Mouse (Mus musculus) MEL (cell line): ENCODE measurements at regions not wholly inside any gene's neighbourhood (a gene's known extent, or its start where the extent isn't known, plus 50 kb on each side); places are given as distances from the start of the nearest gene placed in this dataset.

Source experiments
- DNase-seq: peaks from one replicate; pipeline ENCODE4 v3.0.0; 2011; ENCODE audit warnings: low read depth, low spot score
- H3K27ac ChIP-seq: 2 replicates; pipeline ENCODE4 v1.5.1; 2012; ENCODE audit warnings: low read depth, mild to moderate bottlenecking, control low read depth, low read length, moderate library complexity; ENCODE audit not compliant: control insufficient read depth
- H3K27me3 ChIP-seq, 2 experiments: fragments of 150-350 bp in 1 of 2; sonication (generic) in 1 of 2; 2 replicates each; pipeline ENCODE4 v1.6.1; 2012; ENCODE audit warnings: low read length in 2 of 2, mild to moderate bottlenecking in 2 of 2, improper control_type of control experiment in 1 of 2, moderate library complexity in 1 of 2; ENCODE audit not compliant: insufficient read depth in 2 of 2, control insufficient read depth in 1 of 2
- H3K36me3 ChIP-seq, 2 experiments: 2 replicates each; pipeline ENCODE4 v1.6.1; 2012 to 2014; ENCODE audit warnings: low read length in 2 of 2, improper control_type of control experiment in 1 of 2, inconsistent platforms in 1 of 2, mild to moderate bottlenecking in 1 of 2; ENCODE audit not compliant: insufficient read depth in 2 of 2, control insufficient read depth in 1 of 2
- H3K4me1 ChIP-seq, 2 experiments: fragments of 150-350 bp in 1 of 2; sonication (generic) in 1 of 2; 2 replicates each; pipeline ENCODE4 v1.6.1; 2012; ENCODE audit warnings: low read length in 2 of 2, improper control_type of control experiment in 1 of 2, mild to moderate bottlenecking in 1 of 2; ENCODE audit not compliant: insufficient read depth in 2 of 2, control insufficient read depth in 1 of 2
- H3K4me3 ChIP-seq, 2 experiments: fragments of 150-350 bp in 1 of 2; sonication (generic) in 1 of 2; 2 replicates each; pipeline ENCODE4 v1.5.1; 2012; ENCODE audit warnings: low read depth in 2 of 2, low read length in 2 of 2, mild to moderate bottlenecking in 2 of 2, moderate library complexity in 2 of 2, control low read depth in 1 of 2, improper control_type of control experiment in 1 of 2; ENCODE audit not compliant: control insufficient read depth in 1 of 2, insufficient read depth in 1 of 2
- H3K79me2 ChIP-seq: 2 replicates; pipeline ENCODE4 v1.6.1; 2012; ENCODE audit warnings: mild to moderate bottlenecking, low read length, moderate library complexity; ENCODE audit not compliant: control insufficient read depth, poor library complexity, insufficient read depth
- H3K9ac ChIP-seq: 2 replicates; pipeline ENCODE4 v1.6.1; 2012; ENCODE audit warnings: low read depth, mild to moderate bottlenecking, control low read depth, low read length, moderate library complexity; ENCODE audit not compliant: control insufficient read depth, poor library complexity, severe bottlenecking
- H3K9me3 ChIP-seq: fragments of 150-350 bp; sonication (generic); replicated peaks from 2 replicates; pipeline ENCODE4 v1.6.1; 2012; ENCODE audit warnings: mild to moderate bottlenecking, low read length, improper control_type of control experiment, moderate library complexity; ENCODE audit not compliant: insufficient read depth
- BHLHE40 ChIP-seq: IDR thresholded peaks from 2 replicates; pipeline ENCODE4 v1.6.1; 2012; ENCODE audit warnings: low read depth, mild to moderate bottlenecking, inconsistent platforms, low read length, improper control_type of control experiment, borderline replicate concordance
- CHD1 ChIP-seq: IDR thresholded peaks from 2 replicates; pipeline ENCODE4 v1.6.1; 2012; ENCODE audit warnings: low read depth, mild to moderate bottlenecking, inconsistent platforms, low read length, improper control_type of control experiment
- E2F4 ChIP-seq: IDR thresholded peaks from 2 replicates; pipeline ENCODE4 v1.6.1; 2011; ENCODE audit warnings: low read depth, low read length, improper control_type of control experiment, borderline replicate concordance
- ELF1 ChIP-seq: IDR thresholded peaks from 2 replicates; pipeline ENCODE4 v1.6.1; 2014; ENCODE audit warnings: low read depth, mild to moderate bottlenecking, inconsistent platforms, low read length, improper control_type of control experiment, moderate library complexity
- EP300 ChIP-seq, 2 experiments: IDR thresholded peaks; 2 replicates each; pipeline ENCODE4 v1.6.1; 2011; ENCODE audit warnings: improper control_type of control experiment in 2 of 2, low read length in 2 of 2, low read depth in 1 of 2, mild to moderate bottlenecking in 1 of 2
- GATA1 ChIP-seq: IDR thresholded peaks from 2 replicates; pipeline ENCODE4 v1.6.1; 2011; ENCODE audit warnings: low read depth, low read length, improper control_type of control experiment
- KAT2A ChIP-seq: conservative IDR thresholded peaks from 2 replicates; pipeline ENCODE4 v1.6.1; 2012; ENCODE audit warnings: low read depth, low read length, improper control_type of control experiment, inconsistent platforms
- MXI1 ChIP-seq: IDR thresholded peaks from 2 replicates; pipeline ENCODE4 v1.6.1; 2011; ENCODE audit warnings: mild to moderate bottlenecking, low read depth, low read length, improper control_type of control experiment
- MYB ChIP-seq: IDR thresholded peaks from 2 replicates; pipeline ENCODE4 v1.6.1; 2011; ENCODE audit warnings: mild to moderate bottlenecking, low read depth, low read length, improper control_type of control experiment
- NELFE ChIP-seq: IDR thresholded peaks from 2 replicates; pipeline ENCODE4 v1.6.1; 2011; ENCODE audit warnings: low read depth, low read length, improper control_type of control experiment
- NRF1 ChIP-seq: IDR thresholded peaks from 2 replicates; pipeline ENCODE4 v1.6.1; 2014; ENCODE audit warnings: low read depth, mild to moderate bottlenecking, inconsistent platforms, low read length, improper control_type of control experiment, moderate library complexity; ENCODE audit not compliant: poor library complexity, insufficient read depth, severe bottlenecking
- POLR2A ChIP-seq, 2 experiments: IDR thresholded peaks; 2 replicates each; pipeline ENCODE4 v1.6.1; 2011 to 2012; ENCODE audit warnings: low read length in 2 of 2, mild to moderate bottlenecking in 2 of 2, control low read depth in 1 of 2, improper control_type of control experiment in 1 of 2, low read depth in 1 of 2, moderate library complexity in 1 of 2; ENCODE audit not compliant: control insufficient read depth in 1 of 2, insufficient read depth in 1 of 2, poor library complexity in 1 of 2
- POLR2AphosphoS2 ChIP-seq: IDR thresholded peaks from 2 replicates; pipeline ENCODE4 v1.6.1; 2011; ENCODE audit warnings: low read length, improper control_type of control experiment
- POLR2AphosphoS5 ChIP-seq: IDR thresholded peaks from 2 replicates; pipeline ENCODE4 v1.6.1; 2012; ENCODE audit warnings: low read depth, borderline replicate concordance, mild to moderate bottlenecking, inconsistent platforms, low read length, moderate library complexity, mixed read lengths
- SIN3A ChIP-seq: IDR thresholded peaks from 2 replicates; pipeline ENCODE4 v1.6.1; 2012; ENCODE audit warnings: low read length, improper control_type of control experiment, inconsistent platforms
- SMC3 ChIP-seq: IDR thresholded peaks from 2 replicates; pipeline ENCODE4 v1.6.1; 2011; ENCODE audit warnings: low read depth, low read length, improper control_type of control experiment
- TAL1 ChIP-seq: IDR thresholded peaks from 2 replicates; pipeline ENCODE4 v1.6.1; 2012; ENCODE audit warnings: mild to moderate bottlenecking, inconsistent platforms, low read length, moderate library complexity, mixed read lengths
- TBP ChIP-seq: IDR thresholded peaks from 2 replicates; pipeline ENCODE4 v1.8.0; 2011; ENCODE audit warnings: low read depth, low read length, improper control_type of control experiment
- TCF12 ChIP-seq: IDR thresholded peaks from 2 replicates; pipeline ENCODE4 v1.6.1; 2014; ENCODE audit warnings: low read depth, mild to moderate bottlenecking, inconsistent platforms, low read length, improper control_type of control experiment, moderate library complexity
- UBTF ChIP-seq: IDR thresholded peaks from 2 replicates; pipeline ENCODE4 v1.6.1; 2012; ENCODE audit warnings: low read depth, mild to moderate bottlenecking, inconsistent platforms, low read length, improper control_type of control experiment, moderate library complexity, borderline replicate concordance; ENCODE audit not compliant: insufficient read depth
- USF1 ChIP-seq: IDR thresholded peaks from 2 replicates; pipeline ENCODE4 v1.6.1; 2014; ENCODE audit warnings: low read depth, mild to moderate bottlenecking, inconsistent platforms, low read length, improper control_type of control experiment, moderate library complexity
- USF2 ChIP-seq, 2 experiments: IDR thresholded peaks; 2 replicates each; pipeline ENCODE4 v1.6.1; 2011 to 2012; ENCODE audit warnings: improper control_type of control experiment in 2 of 2, low read length in 2 of 2, borderline replicate concordance in 1 of 2, inconsistent platforms in 1 of 2, low read depth in 1 of 2, mild to moderate bottlenecking in 1 of 2; ENCODE audit not compliant: insufficient read depth in 1 of 2
- ZKSCAN1 ChIP-seq: IDR thresholded peaks from 2 replicates; pipeline ENCODE4 v1.6.1; 2012; ENCODE audit warnings: low read depth, mild to moderate bottlenecking, inconsistent platforms, low read length, improper control_type of control experiment, moderate library complexity
- ZNF384 ChIP-seq: IDR thresholded peaks from 2 replicates; pipeline ENCODE4 v1.6.1; 2012; ENCODE audit warnings: low read depth, mild to moderate bottlenecking, inconsistent platforms, low read length, improper control_type of control experiment

- no peak overlapping the region for H3K27ac ChIP-seq
- no peak overlapping the region for H3K9ac ChIP-seq
- no peak overlapping the region for H3K4me3 ChIP-seq
- H3K27me3 ChIP-seq: no peaks in the 10 kb centered on the region
- TF ChIP-seq BHLHE40 (no peak), UBTF (no peak), EP300 (IDR thresholded peaks at IDR 0.05; ENCODE audit: low read depth in 1 of 2, low read length in 2 of 2) (no peak), KAT2A (no peak), SMC3 (no peak), USF1 (no peak), POLR2AphosphoS5 (no peak), MXI1 (no peak), NRF1 (no peak), SIN3A (no peak), MYB (no peak), GATA1 (no peak), POLR2AphosphoS2 (no peak), E2F4 (no peak), ZNF384 (no peak)
- DNase-seq: no peak
- no peaks in the 10 kb centered on the region for H3K9me3 ChIP-seq
- no peaks in the 10 kb centered on the region for H3K79me2 ChIP-seq
- H3K4me1 ChIP-seq: no peaks in the 10 kb centered on the region
- no peaks in the 10 kb centered on the region for H3K36me3 ChIP-seq
Measured at GRCm38 (mm10) chr19:20139506-20139905, 251.2 kb downstream of the Anxa1 start.

- TF ChIP-seq NELFE (no peak), GATA1 (no peak), USF1 (no peak), POLR2A (IDR thresholded peaks at IDR 0.05; ENCODE audit: control insufficient read depth in 1 of 2, insufficient read depth in 1 of 2, low read depth in 1 of 2, low read length in 2 of 2, poor library complexity in 1 of 2) (no peak), USF2 (IDR thresholded peaks at IDR 0.05; ENCODE audit: borderline replicate concordance in 1 of 2, insufficient read depth in 1 of 2, low read depth in 1 of 2, low read length in 2 of 2) (no peak), TAL1 (no peak), NRF1 (no peak), ELF1 (no peak), MYB (no peak), CHD1 (no peak), TCF12 (no peak), BHLHE40 (no peak), TBP (no peak), ZKSCAN1 (no peak)
- DNase-seq: no peak
- H3K9ac ChIP-seq: no peak overlapping the region
- no peaks in the 10 kb centered on the region for H3K27me3 ChIP-seq
- no peak overlapping the region for H3K4me3 ChIP-seq
- H3K9me3 ChIP-seq: no peaks in the 10 kb centered on the region
- no peaks in the 10 kb centered on the region for H3K4me1 ChIP-seq
- no peaks in the 10 kb centered on the region for H3K79me2 ChIP-seq
- no peaks in the 10 kb centered on the region for H3K36me3 ChIP-seq
- no peak overlapping the region for H3K27ac ChIP-seq
Measured at GRCm38 (mm10) chr19:20123546-20124195, 267.1 kb downstream of the Anxa1 start.
